Mouse (Mus musculus): ENCODE data around the gene Marveld1.

The Marveld1 gene

DNA sequence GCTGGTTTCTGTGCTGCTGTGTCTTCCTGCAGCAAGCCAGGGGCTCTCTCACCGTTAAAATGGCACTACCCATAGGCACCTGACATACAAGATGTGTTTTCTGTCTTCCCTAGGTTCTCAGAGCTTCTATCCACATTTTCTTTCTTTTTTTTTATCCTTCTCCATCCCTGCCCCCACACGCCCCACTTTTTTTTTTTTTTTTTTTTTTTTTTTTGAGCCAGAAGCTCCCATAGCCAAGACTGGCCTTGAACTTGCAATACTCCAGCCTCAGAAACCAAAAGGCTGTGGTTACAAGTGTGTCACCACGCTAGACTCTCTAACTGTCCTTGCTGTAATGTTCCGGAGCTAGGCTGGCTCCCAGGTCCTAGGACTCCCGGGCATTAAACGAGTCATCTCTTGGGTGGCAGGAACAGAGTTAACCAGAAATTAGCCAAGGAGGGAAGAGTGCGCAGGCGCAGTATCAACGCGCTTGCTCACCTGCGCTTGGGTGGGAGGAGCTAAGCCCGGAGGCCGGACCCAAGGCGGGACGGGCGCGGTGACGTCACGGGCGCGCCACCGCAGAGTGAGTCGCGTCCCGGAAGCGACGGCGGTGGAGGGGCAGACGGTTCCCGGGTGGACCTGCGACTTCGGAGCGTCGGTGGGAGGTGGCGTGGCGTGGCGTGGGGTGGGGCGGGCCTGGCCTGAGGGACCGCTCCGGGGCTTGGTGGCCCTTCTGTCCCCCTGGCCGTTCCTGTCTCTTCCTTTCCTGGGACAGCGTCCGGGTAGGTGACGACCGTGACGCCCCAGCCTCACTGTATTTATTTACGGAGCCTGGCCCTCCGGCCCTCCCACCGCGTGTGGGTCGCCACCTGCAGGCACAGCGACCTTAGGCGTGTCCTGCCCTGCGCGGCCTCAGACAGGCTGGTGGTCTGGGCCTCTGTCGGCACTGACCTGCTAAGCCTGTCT lies 23.1 kb downstream of the Marveld1 start:
- DNase-seq (ENCODE audit: low spot score): peak; percentile 97

DNA sequence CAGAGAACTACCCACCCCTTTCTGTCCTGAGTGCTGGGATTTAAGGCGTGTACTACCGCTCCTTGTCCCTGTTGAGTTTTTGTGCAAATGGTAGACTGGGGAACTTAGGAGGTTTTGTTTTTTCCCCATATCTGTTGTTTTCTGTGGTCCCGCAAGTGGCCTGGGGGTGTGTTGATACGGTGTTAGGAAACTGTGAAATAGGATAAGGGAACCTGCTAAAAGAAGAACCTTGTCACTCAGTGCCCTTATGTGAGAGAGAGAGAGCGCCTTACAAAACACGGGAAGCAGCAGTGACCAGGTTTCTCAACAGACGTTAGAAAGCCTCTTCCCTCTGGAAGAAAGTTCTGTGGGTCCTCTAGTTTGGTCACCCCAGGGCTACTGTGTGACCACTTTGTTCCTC lies 29.6 kb downstream of the Marveld1 start:
- no peak for DNase-seq (ENCODE audit: low spot score)

- DNase-seq (ENCODE audit: low spot score): no peak
Measured at GRCm38 (mm10) chr19:42177461-42177860, 30.3 kb downstream of the Marveld1 start.

DNA sequence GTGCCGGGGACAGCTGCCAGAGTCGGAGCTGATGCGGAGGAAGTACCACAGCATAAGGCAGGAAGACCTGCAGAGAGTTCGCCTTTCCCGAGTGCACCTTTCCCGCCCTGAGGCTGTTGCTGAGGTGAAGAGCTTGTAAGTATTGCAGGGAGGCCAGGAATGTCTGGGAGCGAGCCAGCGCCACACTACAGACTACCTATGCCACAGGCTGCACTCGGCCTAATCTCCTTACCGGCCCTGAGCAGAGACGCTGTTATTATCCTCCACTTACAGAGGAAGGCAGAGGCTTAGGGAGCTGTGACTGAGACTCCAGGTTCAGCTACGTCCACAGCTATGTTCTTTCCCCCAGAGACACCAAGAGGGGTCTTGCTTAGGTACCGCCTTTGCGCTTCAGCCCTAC lies 32.2 kb downstream of the Marveld1 start:
- DNase-seq (ENCODE audit: low spot score): no peak

GRCm38 (mm10) chr19:42182673-42183072 lies 35.5 kb downstream of the Marveld1 start:
- peak; percentile 34 for DNase-seq (ENCODE audit: low spot score)

DNA sequence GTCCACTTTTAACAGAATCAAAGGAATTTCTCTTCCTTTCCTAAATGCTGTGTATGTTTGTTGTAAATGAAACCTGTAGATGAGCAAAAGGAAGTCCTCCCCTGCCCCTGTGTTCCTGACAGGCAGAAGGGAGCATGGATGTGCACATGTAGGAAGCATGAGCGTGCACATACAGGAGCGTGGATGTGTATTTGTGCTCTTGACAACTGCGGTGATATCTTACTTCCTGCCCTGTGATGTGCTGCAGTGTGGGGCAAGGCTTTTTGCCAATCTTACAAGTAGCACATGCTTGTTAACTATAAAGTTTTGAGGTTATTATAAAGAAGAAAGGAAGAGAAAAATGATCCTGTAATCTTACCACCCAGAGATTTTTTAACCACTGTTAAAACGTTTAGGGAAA lies 42.5 kb downstream of the Marveld1 start:
- DNase-seq (ENCODE audit: low spot score): no peak

DNA sequence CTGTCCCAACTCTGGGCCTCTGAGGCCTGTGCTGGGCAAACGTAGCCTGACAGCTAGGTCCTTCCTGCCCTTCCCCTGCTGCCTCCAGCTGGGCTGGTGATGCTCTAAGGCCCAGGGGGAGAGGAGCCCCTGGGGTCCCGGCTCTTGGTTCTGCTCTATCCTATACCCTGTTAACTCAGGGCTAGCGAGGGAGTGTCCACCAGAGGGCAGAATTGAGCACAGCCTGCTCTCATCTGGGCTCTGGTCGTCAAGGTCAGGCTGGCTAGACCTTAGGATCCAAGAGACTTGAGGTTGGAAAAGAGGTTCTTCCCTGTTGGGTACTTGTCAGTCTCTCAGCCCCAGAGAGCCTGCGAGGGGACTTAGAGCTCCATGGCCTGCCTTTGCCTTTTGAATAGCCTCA lies 43.3 kb downstream of the Marveld1 start:
- peak; percentile 87 for DNase-seq (ENCODE audit: low spot score)

GRCm38 (mm10) chr19:42193311-42193710 lies 46.1 kb downstream of the Marveld1 start:
- DNase-seq (ENCODE audit: low spot score): no peak

GRCm38 (mm10) chr19:42196378-42196777 lies 49.2 kb downstream of the Marveld1 start:
- DNase-seq (ENCODE audit: low spot score): no peak

GRCm38 (mm10) chr19:42197066-42197465 lies 49.9 kb downstream of the Marveld1 start:
- no peak for DNase-seq (ENCODE audit: low spot score)

GRCm38 (mm10) chr19:42198026-42198425 lies 50.8 kb downstream of the Marveld1 start:
- no peak for DNase-seq (ENCODE audit: low spot score)
